ENCODE assay signal across 37 mouse cellular contexts in genomic region chr12:17369111-17369510, GRCm38 (mm10). TPM values are rescaled to one million over a fixed set of nuclear protein-coding genes. Genes with fewer than 3 reads are reported as not detected.
"Had no signal": no experiment of that assay in that cellular context is flagged by ENCODE, and none has a peak within 500 bp of the region (broad histone marks: within the 10 kb centered on the region; RNA-seq: fewer than 3 reads in every experiment).

No protein-coding gene starts in this region.

- H3K9me3 ChIP-seq: limb, embryonic 10.5 days; limb, embryonic 12.5 days; limb, embryonic 13.5 days; limb, embryonic 15.5 days; liver, embryonic 12.5 days; liver, embryonic 13.5 days; liver, embryonic 15.5 days; lung, embryonic 15.5 days; megakaryocyte, embryonic 14.5 days; midbrain, embryonic 10.5 days; midbrain, embryonic 12.5 days; midbrain, embryonic 13.5 days; neural tube, embryonic 12.5 days had no signal

- H3K27ac ChIP-seq: left cerebral cortex, adult 2 months; limb, embryonic 10.5 days; limb, embryonic 12.5 days; limb, embryonic 13.5 days; limb, embryonic 15.5 days; liver, embryonic 12.5 days; liver, embryonic 13.5 days; liver, embryonic 14.5 days; liver, embryonic 15.5 days; lung, embryonic 15.5 days; macrophage; midbrain, embryonic 10.5 days; midbrain, embryonic 12.5 days; midbrain, embryonic 13.5 days; neural tube, embryonic 12.5 days had no signal

- H3K4me2 ChIP-seq: limb, embryonic 12.5 days; limb, embryonic 13.5 days; limb, embryonic 15.5 days; liver, embryonic 11.5 days; liver, embryonic 12.5 days; liver, embryonic 13.5 days; liver, embryonic 15.5 days; lung, embryonic 14.5 days; lung, embryonic 15.5 days; midbrain, embryonic 12.5 days; midbrain, embryonic 13.5 days; neural tube, embryonic 12.5 days had no signal

- ATAC-seq: liver, embryonic 12.5 days; liver, postnatal 0 days; lung, postnatal 0 days; midbrain, embryonic 13.5 days; midbrain, embryonic 16.5 days had no signal

- H3K27me3 ChIP-seq: limb, embryonic 12.5 days; limb, embryonic 13.5 days; limb, embryonic 15.5 days; liver, embryonic 12.5 days; liver, embryonic 13.5 days; liver, embryonic 15.5 days; lung, embryonic 15.5 days; megakaryocyte, embryonic 14.5 days; midbrain, embryonic 12.5 days; midbrain, embryonic 13.5 days; neural tube, embryonic 12.5 days had no signal

- H3K4me1 ChIP-seq: limb, embryonic 10.5 days; limb, embryonic 12.5 days; limb, embryonic 13.5 days; limb, embryonic 15.5 days; liver, embryonic 12.5 days; liver, embryonic 13.5 days; liver, embryonic 15.5 days; lung, embryonic 15.5 days; midbrain, embryonic 10.5 days; midbrain, embryonic 12.5 days; midbrain, embryonic 13.5 days; neural tube, embryonic 12.5 days had no signal

- H3K4me3 ChIP-seq: left cerebral cortex, adult 2 months; limb, embryonic 10.5 days; limb, embryonic 12.5 days; limb, embryonic 13.5 days; limb, embryonic 15.5 days; liver, embryonic 12.5 days; liver, embryonic 13.5 days; liver, embryonic 15.5 days; lung, embryonic 15.5 days; megakaryocyte, embryonic 14.5 days; midbrain, embryonic 10.5 days; midbrain, embryonic 12.5 days; midbrain, embryonic 13.5 days; myocyte; neural tube, embryonic 12.5 days had no signal

- H3K9ac ChIP-seq: limb, embryonic 12.5 days; limb, embryonic 13.5 days; limb, embryonic 15.5 days; liver, embryonic 12.5 days; liver, embryonic 13.5 days; liver, embryonic 14.5 days; liver, embryonic 15.5 days; liver, postnatal 0 days; lung, embryonic 14.5 days; lung, embryonic 15.5 days; midbrain, embryonic 12.5 days; midbrain, embryonic 13.5 days; neural tube, embryonic 12.5 days had no signal

- DNase-seq: left cerebral cortex, postnatal 4 days; liver; liver, embryonic 13.5 days; liver, postnatal 0 days; lung, adult 18-20 months; lung, adult 2 months; lung, embryonic 14.5 days; lung, postnatal 10 days; lung, postnatal 14 days; lung, postnatal 36 days; lung, postnatal 4 days; midbrain, embryonic 14.5 days had no signal

RNA-seq across cellular contexts. Expression of gene Atp6v1c2, which starts 40.0 kb away (rescaled TPM):
- total RNA-seq: liver, adult 2 months; megakaryocyte progenitor cell, adult 5-6 weeks; megakaryocyte, adult 5-6 weeks; megakaryocyte-erythroid progenitor cell, adult 5-6 weeks; monocyte, adult 5-6 weeks had no signal
- polyA plus RNA-seq: liver, adult 2 months; liver, embryonic 13.5 days; liver, embryonic 15.5 days; liver, embryonic 16.5 days; macrophage had no signal
